Mouse (Mus musculus) urinary bladder, adult 2 months (tissue): ENCODE results near the gene Npc2. TPM values are rescaled to one million over a fixed set of nuclear protein-coding genes. Genes with fewer than 3 reads are reported as not detected.

Experiments
- DNase-seq: peaks from one replicate; pipeline ENCODE4 v3.0.0; 2022; ENCODE audit warnings: low spot score
- polyA plus RNA-seq: library from polyadenylated mRNA; depleted of rRNA; stranded (reverse); fragments of >200 nt; gene quantifications from 2 replicates; pipeline ENCODE4 v1.2.3, GENCODE M21; 2012; rRNA removed

Npc2 gene
- polyA plus RNA-seq, 1 experiment = 85.8 TPM

GRCm38 (mm10) chr12:84728421-84728820 is 44.5 kb downstream of the Npc2 start:
- DNase-seq = no peak

- DNase-seq = no peak
Observed at GRCm38 (mm10) chr12:84727434-84727833, 45.5 kb downstream of the Npc2 start.

- no peak for DNase-seq
Observed at GRCm38 (mm10) chr12:84726986-84727385, 46.0 kb downstream of the Npc2 start.

- DNase-seq = no peak
Observed at GRCm38 (mm10) chr12:84726391-84726790, 46.6 kb downstream of the Npc2 start.

- DNase-seq = no peak
Observed at GRCm38 (mm10) chr12:84718462-84719244, 54.3 kb downstream of the Npc2 start.

- no peak for DNase-seq
Observed at GRCm38 (mm10) chr12:84714578-84714977, 58.4 kb downstream of the Npc2 start.

- no peak for DNase-seq
Observed at GRCm38 (mm10) chr12:84709842-84710439, 63.0 kb downstream of the Npc2 start.

- DNase-seq = no peak
Observed at GRCm38 (mm10) chr12:84707804-84708203, 65.1 kb downstream of the Npc2 start.

GRCm38 (mm10) chr12:84706886-84707285 is 66.1 kb downstream of the Npc2 start:
- no peak for DNase-seq

Other genes starting within 250 kb of the Npc2 start
- 0.01 TPM in 1 of 2 replicates, not detected in the other for gene Vsx2, start 203.4 kb downstream of the Npc2 start, polyA plus RNA-seq
- gene Abcd4, start 155.7 kb downstream of the Npc2 start, polyA plus RNA-seq = 31.0 and 39.8 TPM in 2 replicates
- gene Vrtn, start 132.1 kb downstream of the Npc2 start, polyA plus RNA-seq = not detected in 2 replicates
- 0.01 TPM in 1 of 2 replicates, not detected in the other for gene Syndig1l, start 74.3 kb downstream of the Npc2 start, polyA plus RNA-seq
- gene Isca2, start 99 bp upstream of the Npc2 start, polyA plus RNA-seq = 68.2 and 88.9 TPM in 2 replicates
- 0.99 and 1.7 TPM in 2 replicates for gene Ltbp2, start 103.4 kb upstream of the Npc2 start, polyA plus RNA-seq
- gene Fcf1, start 197.7 kb upstream of the Npc2 start, polyA plus RNA-seq = 102 and 107 TPM in 2 replicates
- 22.3 and 22.6 TPM in 2 replicates for gene Arel1, start 197.7 kb upstream of the Npc2 start, polyA plus RNA-seq
- 26.9 and 31.9 TPM in 2 replicates for gene Ylpm1, start 223.2 kb upstream of the Npc2 start, polyA plus RNA-seq